Mouse (Mus musculus) MEL (cell line): ENCODE data around the gene Stk16.

Source experiments
- CTCF ChIP-seq, 3 experiments: IDR thresholded peaks in 2 of 3; conservative IDR thresholded peaks in 1 of 3; 2 replicates each; pipeline ENCODE4 v1.5.1; 2011 to 2012; ENCODE audit warnings: low read length in 3 of 3, low read depth in 2 of 3, mild to moderate bottlenecking in 2 of 3, improper control_type of control experiment in 1 of 3, inconsistent platforms in 1 of 3, mixed read lengths in 1 of 3, moderate library complexity in 1 of 3; ENCODE audit not compliant: control insufficient read depth in 1 of 3, insufficient read depth in 1 of 3, poor library complexity in 1 of 3, severe bottlenecking in 1 of 3
- HCFC1 ChIP-seq: IDR thresholded peaks from 2 replicates; pipeline ENCODE4 v1.6.1; 2012; ENCODE audit warnings: low read depth, mild to moderate bottlenecking, inconsistent platforms, low read length, improper control_type of control experiment, moderate library complexity
- RCOR1 ChIP-seq: IDR thresholded peaks from 2 replicates; pipeline ENCODE4 v1.6.1; 2012; ENCODE audit warnings: low read depth, mild to moderate bottlenecking, inconsistent platforms, low read length, improper control_type of control experiment
- SMC3 ChIP-seq: IDR thresholded peaks from 2 replicates; pipeline ENCODE4 v1.6.1; 2011; ENCODE audit warnings: low read depth, low read length, improper control_type of control experiment
- TCF12 ChIP-seq: IDR thresholded peaks from 2 replicates; pipeline ENCODE4 v1.6.1; 2014; ENCODE audit warnings: low read depth, mild to moderate bottlenecking, inconsistent platforms, low read length, improper control_type of control experiment, moderate library complexity

DNA sequence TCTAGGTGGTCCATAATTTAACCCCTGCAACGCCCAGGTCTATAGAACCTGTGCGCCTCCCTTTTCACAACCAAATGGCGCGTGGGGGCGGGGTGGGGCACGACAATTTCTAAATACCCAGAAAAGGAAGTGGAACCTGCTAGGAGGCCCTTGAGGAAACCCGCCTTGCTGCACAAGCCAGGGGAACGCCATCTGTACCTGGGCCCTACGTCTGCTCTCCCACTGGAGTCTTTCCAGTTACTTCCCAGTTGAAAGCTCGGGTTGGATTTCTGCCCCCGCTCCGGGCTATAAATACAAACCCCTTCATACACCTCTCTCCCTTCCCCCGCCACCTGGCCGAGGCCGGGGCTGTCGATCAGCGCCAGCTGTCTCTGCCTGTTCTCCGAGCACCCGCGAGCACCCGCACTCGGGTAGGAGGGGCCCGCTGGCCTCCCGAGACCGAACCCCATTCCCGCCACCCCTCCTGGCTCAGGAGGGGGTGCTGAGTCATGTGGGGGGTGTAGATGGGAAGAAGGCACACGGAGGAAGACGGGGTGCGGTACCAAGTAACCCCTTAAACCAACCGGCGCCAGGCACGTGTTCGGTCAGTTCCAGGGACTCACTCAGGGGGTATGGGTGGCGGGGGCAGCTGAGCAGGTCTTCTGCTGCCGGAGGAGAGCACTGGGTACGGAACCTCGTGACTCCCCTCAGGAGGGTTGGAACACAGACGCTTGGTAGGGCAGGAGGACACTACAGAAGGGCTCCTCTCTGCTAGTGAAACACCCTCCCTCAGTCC lies 7.8 kb downstream of the Stk16 start:
- TF ChIP-seq HCFC1 (0 out of 2 replicates have a peak, but pooled peaks have one; percentile 41), TCF12 (no peak), CTCF (IDR thresholded peaks at IDR 0.05 in 2 of 3, conservative IDR thresholded peaks at IDR 0.05 in 1 of 3; ENCODE audit: control insufficient read depth in 1 of 3, insufficient read depth in 1 of 3, low read depth in 2 of 3, low read length in 3 of 3, poor library complexity in 1 of 3, severe bottlenecking in 1 of 3) (no peak), SMC3 (no peak), RCOR1 (no peak)
